Mouse (Mus musculus): ENCODE measurements around the gene Olfr124. TPM values are rescaled to one million over a fixed set of nuclear protein-coding genes. Genes with fewer than 3 reads are reported as not detected.

Gene Olfr124
- total RNA-seq (2021) = not detected in 2 replicates
- long read RNA-seq, experiment 1 = 0 reads
- long read RNA-seq, experiment 2 = 0 reads

GRCm38 (mm10) chr17:37799588-37799987 is at the start of gene Olfr124:
Olfr124 (plus strand) TSS chr17:37799888.
- no peak for DNase-seq

GRCm38 (mm10) chr17:37768307-37768706 is 31.4 kb upstream of the Olfr124 start, which contains the start of gene Olfr122:
Olfr122 (plus strand) TSS chr17:37768607.
- no peak for DNase-seq

GRCm38 (mm10) chr17:37793229-37793628 is 6.5 kb upstream of the Olfr124 start, which contains the start of gene Olfr123:
Olfr123 (plus strand) TSS chr17:37793529.
- DNase-seq = no peak

- no peak for DNase-seq
Observed at GRCm38 (mm10) chr17:37832649-37833048, 33.0 kb downstream of the Olfr124 start, which contains the start of gene Olfr125. Olfr125 (plus strand) TSS chr17:37832949.

GRCm38 (mm10) chr17:37847183-37847582 is 47.5 kb downstream of the Olfr124 start, which contains the start of gene Olfr126:
Olfr126 (plus strand) TSS chr17:37847483.
- DNase-seq = no peak

Other genes starting within 250 kb of the Olfr124 start
- gene Olfr112, start 230.4 kb upstream of the Olfr124 start, total RNA-seq (2021) = not detected in 2 replicates
- gene Olfr113, start 222.2 kb upstream of the Olfr124 start, total RNA-seq (2021) = not detected in 2 replicates
- gene Olfr114, start 207.1 kb upstream of the Olfr124 start, total RNA-seq (2021) = not detected in 2 replicates
- gene Olfr115, start 172.8 kb upstream of the Olfr124 start, total RNA-seq (2021) = not detected in 2 replicates
- gene Olfr116, start 172.7 kb upstream of the Olfr124 start, total RNA-seq (2021) = not detected in 2 replicates
- not detected in 2 replicates for gene Olfr117, start 136.1 kb upstream of the Olfr124 start, total RNA-seq (2021)
- not detected in 2 replicates for gene Olfr118, start 132.9 kb upstream of the Olfr124 start, total RNA-seq (2021)
- gene Olfr119, start 103.3 kb upstream of the Olfr124 start, total RNA-seq (2021) = not detected in 2 replicates
- not detected in 2 replicates for gene Olfr120, start 78.1 kb upstream of the Olfr124 start, total RNA-seq (2021)
- gene Olfr121, start 51.0 kb upstream of the Olfr124 start, total RNA-seq (2021) = not detected in 2 replicates
- not detected in 2 replicates for gene Olfr122, start 31.3 kb upstream of the Olfr124 start, total RNA-seq (2021)
- gene Olfr123, start 6.4 kb upstream of the Olfr124 start, total RNA-seq (2021) = not detected in 2 replicates
- not detected in 2 replicates for gene Olfr125, start 33.1 kb downstream of the Olfr124 start, total RNA-seq (2021)
- gene Olfr126, start 47.6 kb downstream of the Olfr124 start, total RNA-seq (2021) = not detected in 2 replicates
- not detected in 2 replicates for gene Olfr127, start 100.5 kb downstream of the Olfr124 start, total RNA-seq (2021)
- not detected in 2 replicates for gene Olfr128, start 120.7 kb downstream of the Olfr124 start, total RNA-seq (2021)
- not detected in 2 replicates for gene Olfr761, start 153.2 kb downstream of the Olfr124 start, total RNA-seq (2021)

All from adrenal gland, postnatal 14 days (tissue).